Mouse (Mus musculus) kidney, postnatal 14 days (tissue): ENCODE measurements at regions not wholly inside any gene's neighbourhood (a gene's known extent, or its start where the extent isn't known, plus 50 kb on each side); places are given as distances from the start of the nearest gene placed in this dataset.

Source experiments
- DNase-seq: peaks from one replicate; pipeline ENCODE4 v3.0.0; 2022; ENCODE audit warnings: mixed read lengths

GRCm38 (mm10) chr2:9267675-9268074 is 613.4 kb upstream of the 4930412O13Rik start:
- no peak for DNase-seq

GRCm38 (mm10) chr2:9283441-9283840 is 597.6 kb upstream of the 4930412O13Rik start:
- no peak for DNase-seq

- DNase-seq = no peak
Observed at GRCm38 (mm10) chr2:9285800-9286199, 595.3 kb upstream of the 4930412O13Rik start.

GRCm38 (mm10) chr2:9287077-9287476 is 594.0 kb upstream of the 4930412O13Rik start:
- DNase-seq = no peak

- DNase-seq = no peak
Observed at GRCm38 (mm10) chr2:9287623-9288022, 593.4 kb upstream of the 4930412O13Rik start.

GRCm38 (mm10) chr2:9331630-9332352 is 549.3 kb upstream of the 4930412O13Rik start:
- no peak for DNase-seq

- no peak for DNase-seq
Observed at GRCm38 (mm10) chr2:9348982-9349381, 532.1 kb upstream of the 4930412O13Rik start.

- DNase-seq = no peak
Observed at GRCm38 (mm10) chr2:9349994-9350393, 531.1 kb upstream of the 4930412O13Rik start.

GRCm38 (mm10) chr2:9352190-9352589 is 528.9 kb upstream of the 4930412O13Rik start:
- peak; percentile 14 for DNase-seq

- DNase-seq = no peak
Observed at GRCm38 (mm10) chr2:9360020-9360419, 521.0 kb upstream of the 4930412O13Rik start.

GRCm38 (mm10) chr2:9367801-9368584 is 513.1 kb upstream of the 4930412O13Rik start:
- DNase-seq = no peak

- no peak for DNase-seq
Observed at GRCm38 (mm10) chr2:9369572-9369971, 511.5 kb upstream of the 4930412O13Rik start.

- no peak for DNase-seq
Observed at GRCm38 (mm10) chr2:9386566-9386965, 494.5 kb upstream of the 4930412O13Rik start.

- DNase-seq = no peak
Observed at GRCm38 (mm10) chr2:9388058-9388457, 493.0 kb upstream of the 4930412O13Rik start.

- DNase-seq = no peak
Observed at GRCm38 (mm10) chr2:9395379-9395999, 485.6 kb upstream of the 4930412O13Rik start.

- DNase-seq = no peak
Observed at GRCm38 (mm10) chr2:9401461-9401860, 479.6 kb upstream of the 4930412O13Rik start.

- no peak for DNase-seq
Observed at GRCm38 (mm10) chr2:9402281-9402680, 478.8 kb upstream of the 4930412O13Rik start.

- no peak for DNase-seq
Observed at GRCm38 (mm10) chr2:9409075-9409474, 472.0 kb upstream of the 4930412O13Rik start.

- no peak for DNase-seq
Observed at GRCm38 (mm10) chr2:9422686-9423085, 458.4 kb upstream of the 4930412O13Rik start.

- DNase-seq = no peak
Observed at GRCm38 (mm10) chr2:9423534-9423933, 457.5 kb upstream of the 4930412O13Rik start.

GRCm38 (mm10) chr2:9433110-9433940 is 447.7 kb upstream of the 4930412O13Rik start:
- DNase-seq = no peak

GRCm38 (mm10) chr2:9435155-9435872 is 445.7 kb upstream of the 4930412O13Rik start:
- DNase-seq = no peak
